Mouse (Mus musculus): ENCODE results near the gene Tcte3. TPM values are rescaled to one million over a fixed set of nuclear protein-coding genes. Genes with fewer than 3 reads are reported as not detected.
A peak's percentile ranks its signal among the peaks of the same experiment; 100 is the strongest.
"Not testable (repeated sequence)": the region's sequence is repeated elsewhere in the genome, so short reads cannot be mapped to it uniquely, and the experiment has no call there.

Tcte3 gene
- polyA plus RNA-seq (2016; fragmentation: Nextera tagmentation; extraction: Ambion mirVana) = 3.1 and 3.5 TPM in 2 replicates

DNA sequence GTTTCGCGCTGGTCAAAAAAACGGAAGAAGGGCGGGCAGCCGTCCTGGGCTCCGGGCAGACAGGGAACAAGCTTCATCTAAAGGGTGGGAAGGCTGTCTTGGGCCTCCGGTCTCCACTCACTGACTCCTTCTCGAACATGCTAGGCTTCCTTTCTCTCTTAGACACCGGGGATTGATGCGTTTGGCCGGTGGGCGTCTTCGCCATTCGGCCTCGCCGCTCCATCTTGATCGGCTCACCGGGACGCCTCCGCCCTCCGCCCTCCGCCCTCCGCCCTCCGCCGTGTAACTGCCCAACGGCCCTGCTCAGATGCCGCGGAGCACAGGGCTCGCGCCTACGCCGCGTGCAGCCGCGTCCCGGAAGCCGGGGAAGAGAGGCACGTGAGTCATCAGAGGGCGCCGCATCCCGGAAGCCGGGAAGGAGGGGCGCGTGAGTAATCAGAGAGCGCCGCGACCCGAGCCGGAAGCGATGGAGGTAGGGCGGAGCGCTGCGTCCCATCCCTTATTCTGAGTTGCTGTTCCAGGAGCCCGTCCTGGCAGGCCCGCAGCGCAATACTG lies at the start of gene Tcte3, which contains the start of the genes Ermard and Gm3448:
TSS of gene Tcte3 (minus strand) at position 314 of the 555 bp plus-strand sequence.
TSS of gene Ermard (plus strand) at position 34 of the 555 bp plus-strand sequence.
TSS of gene Gm3448 (minus strand) at position 363 of the 555 bp plus-strand sequence.
- H3K4me1 ChIP-seq; H3K9me3 ChIP-seq (replicated peaks); H3K4me3 ChIP-seq; H3K27ac ChIP-seq; H3K27me3 ChIP-seq (replicated peaks); H3K4me2 ChIP-seq; H3K9ac ChIP-seq; H3K36me3 ChIP-seq: not testable (repeated sequence)
- ATAC-seq = peak; percentile 95
- 0% methylated on average over 17 of the region's 56 CpGs for WGBS (ENCODE audit: insufficient replicate concordance)

DNA sequence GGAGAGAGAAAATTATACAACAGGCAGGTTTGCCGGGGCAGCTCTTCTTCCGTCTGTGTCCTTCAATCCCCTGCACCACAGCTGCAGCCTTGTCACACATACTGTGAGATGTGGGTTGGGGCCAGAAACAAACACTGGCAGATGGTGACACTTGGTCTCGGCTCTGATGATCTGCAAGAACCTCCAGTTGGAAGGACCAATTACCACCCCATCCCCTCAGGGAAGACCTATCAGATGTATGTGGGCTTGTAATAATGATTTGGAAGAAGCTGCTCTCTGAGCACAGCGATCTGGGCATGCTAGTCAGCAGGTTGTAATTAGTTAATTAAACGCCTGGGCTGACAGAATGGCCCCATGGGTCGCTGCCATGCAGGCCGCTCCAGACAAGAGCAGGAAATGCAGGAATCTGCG lies 47.3 kb upstream of the Tcte3 start:
- WGBS (ENCODE audit: insufficient replicate concordance) = 40% methylated on average over 8 of the region's 8 CpGs

DNA sequence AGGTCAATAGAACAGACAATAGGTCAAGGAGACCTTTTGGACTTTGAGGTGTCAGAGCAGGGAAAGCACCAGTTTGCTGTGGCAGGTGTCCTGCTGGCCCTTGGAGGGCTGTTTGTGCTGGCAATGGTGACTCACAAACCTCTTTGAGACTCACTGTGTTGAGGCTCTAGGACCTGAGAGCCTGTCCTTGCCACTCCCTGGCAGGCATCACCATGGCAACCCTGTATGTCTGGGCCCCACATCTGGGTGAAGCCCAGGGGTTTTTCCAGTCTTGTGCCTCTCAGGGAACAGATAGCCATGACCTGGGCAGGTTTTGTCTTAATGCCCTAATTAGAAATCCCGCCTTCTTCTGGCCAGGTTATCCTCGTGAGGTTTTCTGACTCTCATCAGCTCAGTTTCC lies 46.9 kb upstream of the Tcte3 start:
- WGBS (ENCODE audit: insufficient replicate concordance) = 37% methylated on average over 2 of the region's 2 CpGs
- Histone ChIP-seq H3K9ac (no peak overlapping the region), H3K4me1 (peaks cover 47% of the 10 kb centered on the region), H3K9me3 (replicated peaks) (no peaks in the 10 kb centered on the region), H3K27ac (no peak overlapping the region), H3K27me3 (replicated peaks) (peaks cover 19% of the 10 kb centered on the region; the same call in 1 of the 2 replicates), H3K4me2 (no peak overlapping the region), H3K4me3 (no peak overlapping the region), H3K36me3 (no peaks in the 10 kb centered on the region)
- no peak for ATAC-seq

More for the DNA sequence above, 47.3 kb upstream of the Tcte3 start:
- ATAC-seq = no peak
- H3K9ac ChIP-seq = no peak overlapping the region
- no peak overlapping the region for H3K27ac ChIP-seq
- no peak overlapping the region for H3K4me2 ChIP-seq
- H3K27me3 ChIP-seq (replicated peaks) = peaks cover 22% of the 10 kb centered on the region; the same call in 1 of the 2 replicates
- no peaks in the 10 kb centered on the region for H3K9me3 ChIP-seq (replicated peaks)
- no peaks in the 10 kb centered on the region for H3K36me3 ChIP-seq
- no peak overlapping the region for H3K4me3 ChIP-seq
- H3K4me1 ChIP-seq = peaks cover 43% of the 10 kb centered on the region

DNA sequence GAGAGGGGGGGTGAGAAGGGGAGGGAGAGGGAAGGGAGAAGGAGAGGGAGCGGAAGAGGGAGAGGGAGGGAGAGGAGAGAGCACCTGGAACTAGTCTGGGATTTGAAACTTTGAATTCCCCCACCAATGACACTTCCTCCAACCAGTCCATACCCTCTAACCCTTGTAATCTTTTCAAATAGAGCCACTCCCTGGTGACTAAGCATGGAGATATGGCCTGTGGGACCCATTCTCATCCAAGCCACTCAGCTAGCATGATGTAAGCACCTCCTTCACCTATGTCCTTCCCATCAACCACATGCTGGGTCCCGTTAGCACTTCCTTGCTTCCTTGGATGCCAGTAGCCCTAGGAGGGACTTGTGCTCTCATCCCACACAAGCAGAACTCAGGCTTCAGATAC lies 43.7 kb upstream of the Tcte3 start:
- ATAC-seq = peak; percentile 70
- Histone ChIP-seq H3K9me3 (replicated peaks) (no peaks in the 10 kb centered on the region), H3K9ac (0 out of 2 replicates have a peak overlapping the region, but pooled peaks have one; percentile 14), H3K36me3 (no peaks in the 10 kb centered on the region), H3K27me3 (replicated peaks) (peaks cover 31% of the 10 kb centered on the region), H3K4me3 (no peak overlapping the region), H3K27ac (peak overlapping the region; percentile 82), H3K4me2 (peak overlapping the region; percentile 63), H3K4me1 (peaks cover 51% of the 10 kb centered on the region)
- WGBS (ENCODE audit: insufficient replicate concordance) = 72% methylated on average over 2 of the region's 2 CpGs

DNA sequence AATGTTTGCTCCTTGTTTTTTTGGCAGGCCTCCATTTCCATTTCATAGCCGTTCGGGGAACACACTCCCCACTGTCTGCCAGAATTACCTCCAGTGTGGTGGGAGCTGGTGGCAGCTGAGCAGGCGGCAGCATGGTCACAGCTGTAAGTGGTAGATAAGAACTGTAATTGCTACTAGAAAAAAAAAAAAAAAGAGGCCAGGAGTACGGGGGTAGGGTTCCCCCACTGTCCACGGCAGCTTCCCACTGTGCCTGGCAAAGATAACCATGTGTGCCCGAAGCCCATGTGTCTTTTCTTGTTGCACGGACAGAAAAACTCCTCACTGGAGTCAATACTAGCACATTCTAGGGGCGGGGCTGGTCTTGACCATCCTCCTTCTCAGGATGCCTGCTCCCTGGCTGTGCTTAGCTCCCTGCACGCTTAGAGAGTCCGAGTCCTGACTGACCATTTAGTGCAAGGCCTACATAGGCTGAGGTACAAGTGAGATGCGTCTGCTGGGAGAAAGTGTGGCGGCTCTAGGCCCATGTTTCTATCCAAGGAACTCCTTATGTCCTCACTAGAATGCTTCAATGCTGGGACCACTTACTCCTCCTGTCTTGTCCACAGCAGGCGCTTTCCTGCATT lies 43.0 kb upstream of the Tcte3 start:
- H3K4me1 ChIP-seq = peaks cover 51% of the 10 kb centered on the region
- ATAC-seq = peak; percentile 94
- peak overlapping the region; percentile 63 for H3K4me2 ChIP-seq
- H3K27ac ChIP-seq = peak overlapping the region; percentile 82
- H3K36me3 ChIP-seq = no peaks in the 10 kb centered on the region
- H3K9me3 ChIP-seq (replicated peaks) = no peaks in the 10 kb centered on the region
- peak overlapping the region; percentile 32; the same call in 1 of the 2 replicates for H3K9ac ChIP-seq
- 27% methylated on average over 13 of the region's 13 CpGs for WGBS (ENCODE audit: insufficient replicate concordance)
- H3K27me3 ChIP-seq (replicated peaks) = peaks cover 28% of the 10 kb centered on the region
- H3K4me3 ChIP-seq = peak overlapping the region; percentile 15; the same call in 1 of the 2 replicates

DNA sequence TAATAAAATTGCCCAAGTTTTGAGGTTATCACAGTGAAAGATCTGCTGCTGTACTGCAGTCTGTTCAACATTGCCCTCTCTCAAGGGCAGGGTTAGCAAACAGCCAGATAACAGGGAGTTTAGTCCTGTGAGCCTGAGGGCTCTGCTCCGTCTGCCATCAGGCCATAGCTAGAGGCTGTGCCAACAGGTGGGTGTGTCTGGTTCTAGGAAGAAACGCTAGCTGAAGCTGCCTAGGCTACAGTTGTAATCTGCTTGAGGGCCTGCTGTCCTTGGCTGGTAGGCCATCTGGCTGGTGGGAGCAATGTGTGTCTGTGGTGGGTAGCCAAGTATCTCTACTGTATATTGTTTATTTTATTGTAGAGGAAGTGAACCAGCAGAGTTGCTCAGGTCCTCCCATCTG lies 36.2 kb upstream of the Tcte3 start:
- H3K9ac ChIP-seq = no peak overlapping the region
- no peak overlapping the region for H3K4me2 ChIP-seq
- no peak overlapping the region for H3K27ac ChIP-seq
- H3K4me3 ChIP-seq = no peak overlapping the region
- H3K9me3 ChIP-seq (replicated peaks) = no peaks in the 10 kb centered on the region
- peak; percentile 76 for ATAC-seq
- H3K36me3 ChIP-seq = no peaks in the 10 kb centered on the region
- peaks cover 25% of the 10 kb centered on the region for H3K4me1 ChIP-seq
- 26% methylated on average over 2 of the region's 2 CpGs for WGBS (ENCODE audit: insufficient replicate concordance)
- H3K27me3 ChIP-seq (replicated peaks) = peaks cover 19% of the 10 kb centered on the region

DNA sequence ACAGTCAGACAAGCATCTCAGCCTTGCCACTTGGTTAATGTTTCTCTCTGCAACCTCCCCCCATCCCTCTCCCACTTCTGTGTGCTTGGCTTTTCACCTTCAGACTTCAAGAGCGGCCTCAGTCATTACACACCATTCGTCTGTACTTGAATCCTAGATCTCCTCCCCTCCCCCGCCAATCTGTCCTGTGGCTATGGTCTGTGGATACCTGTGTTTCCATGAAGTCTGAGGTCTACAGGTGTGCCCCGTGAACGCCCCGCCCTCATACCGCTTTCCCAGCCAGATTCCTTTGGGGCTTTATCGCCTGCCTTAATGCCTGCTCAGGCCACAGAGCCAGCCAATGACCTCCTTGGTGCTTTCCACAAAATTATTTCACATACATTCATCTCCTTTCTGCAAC lies 33.7 kb upstream of the Tcte3 start:
- 69% methylated on average over 8 of the region's 8 CpGs for WGBS (ENCODE audit: insufficient replicate concordance)

DNA sequence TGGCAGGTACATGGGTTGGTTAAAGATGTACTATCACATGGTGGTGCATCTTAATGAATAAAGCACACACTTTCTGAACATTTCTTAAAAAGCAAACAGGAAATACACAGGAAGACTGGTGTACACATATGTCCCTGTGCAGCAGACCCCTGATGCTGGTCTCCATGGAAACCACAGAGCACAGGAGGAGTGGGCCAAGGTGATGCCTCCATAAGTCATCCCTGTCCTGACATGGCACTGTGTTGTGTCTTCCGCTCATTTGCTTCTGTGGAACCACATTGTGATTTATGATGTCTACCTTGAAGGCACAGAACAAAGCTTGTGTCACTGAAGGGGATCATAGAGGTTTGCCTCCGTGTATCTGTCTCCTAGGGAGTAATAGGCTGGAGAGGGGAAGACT lies 30.9 kb upstream of the Tcte3 start:
- 68% methylated on average over 2 of the region's 2 CpGs for WGBS (ENCODE audit: insufficient replicate concordance)
- H3K9ac ChIP-seq = no peak overlapping the region

More for the DNA sequence above, 33.7 kb upstream of the Tcte3 start:
- Histone ChIP-seq H3K9ac (no peak overlapping the region; the same call in 1 of the 2 replicates), H3K27me3 (replicated peaks) (peaks cover 10% of the 10 kb centered on the region), H3K27ac (no peak overlapping the region), H3K4me3 (no peak overlapping the region), H3K4me1 (peaks cover 25% of the 10 kb centered on the region), H3K4me2 (no peak overlapping the region), H3K36me3 (no peaks in the 10 kb centered on the region), H3K9me3 (replicated peaks) (no peaks in the 10 kb centered on the region)
- no peak for ATAC-seq

DNA sequence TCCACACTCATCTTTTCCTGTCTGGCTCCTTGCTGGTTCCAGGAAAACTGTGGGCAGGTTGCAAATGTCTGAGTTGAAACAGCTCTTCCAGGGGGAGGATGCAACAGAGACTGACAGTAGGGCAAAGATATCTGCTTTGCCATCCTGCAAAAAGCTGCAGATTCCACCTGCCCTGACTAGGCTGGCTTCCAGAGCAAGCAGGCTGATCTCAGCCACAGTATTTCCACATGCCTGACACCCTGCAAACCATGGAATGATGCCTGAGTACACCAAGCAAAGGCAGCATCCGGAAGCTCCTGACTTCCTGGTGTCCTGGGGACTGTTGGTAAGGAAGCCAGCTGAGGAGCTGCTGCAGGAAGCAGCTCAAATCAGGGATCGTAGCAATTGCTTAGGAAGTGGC lies 27.8 kb upstream of the Tcte3 start:
- Histone ChIP-seq H3K4me3 (no peak overlapping the region), H3K36me3 (no peaks in the 10 kb centered on the region), H3K9me3 (replicated peaks) (no peaks in the 10 kb centered on the region), H3K4me1 (peaks cover 12% of the 10 kb centered on the region; the same call in 1 of the 2 replicates), H3K4me2 (no peak overlapping the region), H3K27me3 (replicated peaks) (no peaks in the 10 kb centered on the region), H3K9ac (no peak overlapping the region), H3K27ac (no peak overlapping the region)
- 32% methylated on average over 2 of the region's 2 CpGs for WGBS (ENCODE audit: insufficient replicate concordance)
- ATAC-seq = no peak

More for the DNA sequence above, 30.9 kb upstream of the Tcte3 start:
- Histone ChIP-seq H3K4me2 (no peak overlapping the region), H3K27me3 (replicated peaks) (peaks cover 9% of the 10 kb centered on the region; the same call in 1 of the 2 replicates), H3K27ac (no peak overlapping the region), H3K4me3 (no peak overlapping the region), H3K4me1 (peaks cover 26% of the 10 kb centered on the region), H3K9me3 (replicated peaks) (no peaks in the 10 kb centered on the region), H3K36me3 (no peaks in the 10 kb centered on the region)
- ATAC-seq = no peak

DNA sequence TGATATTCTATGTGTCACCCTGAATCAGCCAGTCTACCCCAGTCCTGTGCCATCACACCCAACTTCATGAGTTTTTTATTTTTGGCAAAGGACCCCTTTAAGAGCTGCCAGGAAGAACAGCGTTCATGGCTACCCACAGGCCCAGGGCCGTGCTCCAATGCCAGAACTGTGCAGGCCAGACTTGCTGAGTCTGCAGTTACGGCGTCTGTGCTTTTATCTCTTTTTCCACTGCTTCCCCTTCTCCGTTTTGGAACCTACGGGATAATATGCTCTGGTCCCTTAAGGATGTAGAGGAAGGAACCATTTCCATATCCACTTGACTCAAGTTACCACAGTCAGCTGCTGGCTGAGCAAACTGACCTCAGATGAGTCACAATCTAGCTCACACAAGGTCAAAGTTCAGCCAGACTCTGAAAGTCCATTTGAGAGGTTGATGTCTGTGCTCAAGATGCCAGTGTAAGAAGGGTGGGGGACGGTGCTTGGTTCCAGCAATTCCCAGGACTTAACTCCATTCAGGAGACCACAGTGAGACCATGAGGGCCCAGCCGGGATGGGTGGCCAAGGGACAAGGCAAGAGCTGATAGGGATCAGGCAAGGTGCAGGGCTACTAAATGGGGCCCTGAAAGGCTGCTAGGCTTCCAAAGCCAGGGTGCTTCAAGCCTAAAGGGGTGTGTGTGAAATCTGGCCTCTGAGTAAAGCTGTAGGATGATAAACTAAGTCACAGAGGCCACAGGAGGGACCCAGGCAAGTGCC lies 26.9 kb upstream of the Tcte3 start:
- Histone ChIP-seq H3K4me1 (peaks cover 12% of the 10 kb centered on the region; the same call in 1 of the 2 replicates), H3K27me3 (replicated peaks) (no peaks in the 10 kb centered on the region), H3K9ac (no peak overlapping the region), H3K9me3 (replicated peaks) (no peaks in the 10 kb centered on the region), H3K36me3 (peaks cover 3% of the 10 kb centered on the region), H3K4me2 (no peak overlapping the region), H3K4me3 (no peak overlapping the region), H3K27ac (no peak overlapping the region)
- WGBS (ENCODE audit: insufficient replicate concordance) = 34% methylated on average over 8 of the region's 8 CpGs
- peak; percentile 36; the same call in 1 of the 2 replicates for ATAC-seq

DNA sequence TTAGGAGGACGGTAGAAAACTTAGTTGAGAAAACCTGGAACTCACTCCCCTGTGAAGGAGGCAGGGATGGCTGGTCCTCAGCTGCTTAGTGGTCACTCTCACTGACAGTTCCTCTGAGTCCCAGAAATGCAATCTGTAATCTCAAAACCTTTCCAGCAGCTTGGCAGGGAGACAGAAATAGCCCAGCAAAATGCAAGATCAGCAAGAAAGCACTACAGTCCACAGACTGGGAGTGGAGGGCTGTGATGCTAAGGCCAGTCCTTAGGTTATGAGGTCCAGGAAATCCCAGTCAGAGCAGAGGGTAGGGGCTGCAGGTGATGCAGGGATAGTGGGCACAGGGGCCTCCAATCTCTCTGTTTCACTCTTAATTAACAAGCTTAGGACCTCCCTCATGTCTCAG lies 25.6 kb upstream of the Tcte3 start:
- H3K9me3 ChIP-seq (replicated peaks) = no peaks in the 10 kb centered on the region
- no peak overlapping the region for H3K4me2 ChIP-seq
- peaks cover 16% of the 10 kb centered on the region for H3K36me3 ChIP-seq
- 67% methylated on average over 1 of the region's 1 CpGs for WGBS (ENCODE audit: insufficient replicate concordance)
- no peak overlapping the region for H3K4me3 ChIP-seq
- no peak overlapping the region for H3K27ac ChIP-seq
- peaks cover 12% of the 10 kb centered on the region; the same call in 1 of the 2 replicates for H3K4me1 ChIP-seq
- H3K9ac ChIP-seq = no peak overlapping the region
- no peaks in the 10 kb centered on the region for H3K27me3 ChIP-seq (replicated peaks)
- no peak for ATAC-seq

DNA sequence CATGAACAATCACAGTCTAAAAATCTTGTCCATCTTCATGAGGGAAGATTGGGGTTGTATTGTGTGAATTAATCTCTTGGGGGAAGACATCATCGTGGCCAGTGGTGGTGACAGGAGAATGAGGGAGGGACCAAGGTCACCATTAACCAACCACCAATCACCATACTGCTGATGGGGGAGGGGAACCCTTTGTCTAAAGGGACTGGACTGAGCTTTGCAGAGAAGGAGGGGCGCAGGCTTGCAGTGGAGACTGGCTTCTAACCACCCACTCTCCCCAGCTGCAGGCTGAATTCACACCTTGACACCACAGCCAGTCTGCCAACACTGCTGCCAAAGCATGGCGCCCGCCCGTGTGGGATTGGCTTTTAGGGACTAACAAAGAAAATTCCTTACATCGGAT lies 24.8 kb upstream of the Tcte3 start:
- Histone ChIP-seq H3K27ac (no peak overlapping the region), H3K4me2 (no peak overlapping the region), H3K4me3 (no peak overlapping the region), H3K27me3 (replicated peaks) (no peaks in the 10 kb centered on the region), H3K4me1 (peaks cover 12% of the 10 kb centered on the region; the same call in 1 of the 2 replicates), H3K36me3 (peaks cover 24% of the 10 kb centered on the region), H3K9me3 (replicated peaks) (no peaks in the 10 kb centered on the region), H3K9ac (no peak overlapping the region)
- WGBS (ENCODE audit: insufficient replicate concordance) = 53% methylated on average over 6 of the region's 6 CpGs
- no peak for ATAC-seq
